In genomic region chr11:75178672-75179208, GRCm38 (mm10) we compare ENCODE assay signal across 8 mouse cellular contexts. TPM values are rescaled to one million over a fixed set of nuclear protein-coding genes. Genes with fewer than 3 reads are reported as not detected.
A peak's percentile ranks its signal among the peaks of the same experiment; 100 is the strongest.
DNase-seq lines count a peak whose midpoint lies in the region; ATAC-seq and TF ChIP-seq lines count a peak whose summit lies in the region.

Gene Ovca2, minus strand, starts transcription at chr11:75178835.

- H3K36me3 ChIP-seq in hindbrain, embryonic 16.5 days (ENCODE audit: control insufficient read depth, insufficient read depth, low read length) = peaks cover 5% of the 10 kb centered on the region

- TF ChIP-seq POLR2A in cortical plate, adult 2 months (IDR thresholded peaks at IDR 0.05; ENCODE audit: extremely low read depth, insufficient read depth, low read length) = peak; percentile 73

- intact Hi-C loops in gastrocnemius, adult 2 months (cut with DNase I) = loop anchor here (2.0 kb wide), 1 partner anchor 112 kb away; no protein-coding TSS in a partner anchor

- H3K27ac ChIP-seq in cortical plate, adult 2 months (ENCODE audit: insufficient read depth, low read length) = peak within 1 kb of the TSS; percentile 26
- peak within 1 kb of the TSS; percentile 87 for H3K27ac ChIP-seq in gastrocnemius, adult 2 months
- H3K27ac ChIP-seq in hindbrain, embryonic 16.5 days (ENCODE audit: low read depth, low read length) = peak within 1 kb of the TSS; percentile 89

- H3K9me3 ChIP-seq in hindbrain, embryonic 16.5 days (ENCODE audit: control insufficient read depth, low read length) = no peaks in the 10 kb centered on the region

- peak; percentile 88 for DNase-seq in adipocyte (ENCODE audit: low spot score)
- DNase-seq in gastrocnemius, adult 2 months = peak; percentile 91
- DNase-seq in left cerebral cortex, adult 11 months (ENCODE audit: low spot score) = peak; percentile 86
- DNase-seq in lung, postnatal 4 days = peak; percentile 92 to 95
- peak; percentile 77 for DNase-seq in retina, postnatal 7 days (ENCODE audit: low read depth, low spot score)
- peak; percentile 84 to 93 for DNase-seq in urinary bladder, adult 18-20 months (ENCODE audit: low spot score in 2 of 2)

- peak within 1 kb of the TSS; percentile 49 for H3K4me3 ChIP-seq in cortical plate, adult 2 months (ENCODE audit: insufficient read depth, low read length)
- H3K4me3 ChIP-seq in gastrocnemius, adult 2 months = peak within 1 kb of the TSS; percentile 87
- peak within 1 kb of the TSS; percentile 73 for H3K4me3 ChIP-seq in hindbrain, embryonic 16.5 days (ENCODE audit: low read length)

- H3K4me2 ChIP-seq in hindbrain, embryonic 16.5 days (ENCODE audit: low read length) = peak within 1 kb of the TSS; percentile 98

- no peaks in the 10 kb centered on the region for H3K27me3 ChIP-seq in hindbrain, embryonic 16.5 days (replicated peaks; ENCODE audit: control insufficient read depth, insufficient read depth, low read length)

- H3K4me1 ChIP-seq in cortical plate, adult 2 months (ENCODE audit: control insufficient read depth, insufficient read depth, low read length) = no peaks in the 10 kb centered on the region; the same call in 1 of the 2 replicates
- peaks cover 17% of the 10 kb centered on the region for H3K4me1 ChIP-seq in hindbrain, embryonic 16.5 days (ENCODE audit: control insufficient read depth, insufficient read depth, low read depth, low read length)

- TF ChIP-seq CTCF in cortical plate, adult 2 months (IDR thresholded peaks at IDR 0.05; ENCODE audit: extremely low read depth, insufficient read depth, low read length) = peak; percentile 85
- TF ChIP-seq CTCF in gastrocnemius, adult 2 months (IDR thresholded peaks at IDR 0.05) = no peak; the same call in 1 of the 2 replicates

- ATAC-seq in hindbrain, embryonic 16.5 days = peak; percentile 95

- WGBS in hindbrain, embryonic 16.5 days = 0% methylated on average over 33 of the region's 33 CpGs

- peak within 1 kb of the TSS; percentile 89 for H3K9ac ChIP-seq in hindbrain, embryonic 16.5 days (ENCODE audit: low read depth, low read length)

RNA-seq across cellular contexts. Expression of gene Ovca2, which starts in this region (rescaled TPM):
- 19.5 and 21.4 TPM in 2 replicates for polyA plus RNA-seq in cortical plate, adult 2 months (2012; rRNA removed)
- 1 to 10 TPM; 2.5 to 3.6 TPM for total RNA-seq in gastrocnemius, adult 2 months (2021)
- polyA plus RNA-seq in hindbrain, embryonic 16.5 days (2015; fragmentation: Nextera tagmentation; extraction: Ambion mirVana) = 14.4 and 14.5 TPM in 2 replicates

Comparison
In these comparisons a context has a peak if more than half of its experiments do, and no peak if none do; other contexts are left out.
1. Peak in every context shown above with its lines: DNase-seq, ATAC-seq, H3K4me3 ChIP-seq and H3K27ac ChIP-seq.
2. H3K27ac ChIP-seq: peak in every context shown above with its lines; median percentile 89 in hindbrain, embryonic 16.5 days; 87 in gastrocnemius, adult 2 months; 26 in cortical plate, adult 2 months.